16 mouse cellular contexts compared by ENCODE assay signal in the genomic region with DNA sequence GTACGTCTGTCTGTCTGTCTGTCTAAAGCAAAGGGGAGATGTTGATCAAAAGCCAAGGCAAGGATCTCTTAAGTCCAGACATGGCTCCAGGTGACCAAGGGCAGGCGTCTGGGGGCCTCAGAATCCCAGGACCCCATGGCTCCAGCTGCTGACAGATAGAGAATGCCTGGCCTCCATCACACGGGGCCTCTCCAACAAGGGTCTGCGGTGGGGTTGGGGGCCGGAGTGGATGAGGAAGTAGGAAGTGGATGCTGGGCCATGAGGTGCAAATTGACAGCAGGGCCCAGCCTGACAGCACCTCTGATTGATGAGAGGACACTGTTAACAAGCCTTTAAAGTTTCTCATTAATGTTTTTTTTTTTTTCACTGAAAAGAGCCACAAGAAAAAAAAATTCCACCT.
"Had no signal": no experiment of that assay in that cellular context is flagged by ENCODE, and none has a peak within 500 bp of the region (broad histone marks: within the 10 kb centered on the region; RNA-seq: fewer than 3 reads in every experiment).

No protein-coding gene starts in this region.

- H3K4me2 ChIP-seq: lung, embryonic 15.5 days; midbrain, embryonic 11.5 days; midbrain, embryonic 13.5 days; midbrain, embryonic 15.5 days; neural tube, embryonic 12.5 days; stomach, embryonic 15.5 days had no signal

- H3K9ac ChIP-seq: lung, embryonic 15.5 days; midbrain, embryonic 13.5 days; midbrain, embryonic 15.5 days; neural tube, embryonic 12.5 days; stomach, embryonic 15.5 days had no signal

- H3K27me3 ChIP-seq: lung, embryonic 15.5 days; megakaryocyte, embryonic 14.5 days; midbrain, embryonic 15.5 days; neural tube, embryonic 12.5 days; stomach, embryonic 15.5 days had no signal

- ATAC-seq: lung, postnatal 0 days; midbrain, embryonic 13.5 days; midbrain, embryonic 15.5 days had no signal

- H3K9me3 ChIP-seq: lung, embryonic 15.5 days; midbrain, embryonic 13.5 days; midbrain, embryonic 15.5 days; neural tube, embryonic 12.5 days; stomach, embryonic 15.5 days had no signal

- DNase-seq: lung, adult 2 months; lung, postnatal 14 days; lung, postnatal 36 days; right cerebral cortex, postnatal 14 days; thymus, adult 2 months; thymus, postnatal 36 days had no signal

- H3K36me3 ChIP-seq: lung, embryonic 15.5 days; midbrain, embryonic 13.5 days; midbrain, embryonic 15.5 days; neural tube, embryonic 12.5 days; stomach, embryonic 15.5 days had no signal

- H3K4me1 ChIP-seq: lung, embryonic 15.5 days; megakaryocyte, embryonic 14.5 days; midbrain, embryonic 15.5 days; neural tube, embryonic 12.5 days; stomach, embryonic 15.5 days had no signal

- H3K27ac ChIP-seq: lung, embryonic 15.5 days; macrophage; midbrain, embryonic 13.5 days; midbrain, embryonic 15.5 days; neural tube, embryonic 12.5 days; stomach, embryonic 15.5 days; stomach, postnatal 0 days had no signal

- H3K4me3 ChIP-seq: lung, embryonic 15.5 days; megakaryocyte, embryonic 14.5 days; midbrain, embryonic 13.5 days; midbrain, embryonic 15.5 days; neural tube, embryonic 12.5 days; stomach, embryonic 15.5 days had no signal
